Mouse (Mus musculus) CD4-positive naive resting alpha-beta T cell, adult 76 days (primary cell): ENCODE results near the gene Cyp2b10. TPM values are rescaled to one million over a fixed set of nuclear protein-coding genes. Genes with fewer than 3 reads are reported as not detected.

Source experiments
- total RNA-seq: library from RNA; stranded (reverse); gene quantifications from one replicate; pipeline ENCODE4 v1.2.4, GENCODE M21; 2023

Cyp2b10 gene
- total RNA-seq = not detected

GRCm38 (mm10) chr7:25897411-25897810 lies at the start of gene Cyp2b10:
TSS of gene Cyp2b10 (plus strand) at chr7:25897620.

Other genes with a start within 250 kb of the Cyp2b10 start
- gene Bckdha, start 238.6 kb upstream of the Cyp2b10 start, total RNA-seq = 23.9 TPM
- gene Exosc5, start 238.5 kb upstream of the Cyp2b10 start, total RNA-seq = 52.9 TPM
- gene Tmem91, start 222.5 kb upstream of the Cyp2b10 start, total RNA-seq = not detected
- 27.3 TPM for gene B9d2, start 216.8 kb upstream of the Cyp2b10 start, total RNA-seq
- 175 TPM for gene Tgfb1, start 210.6 kb upstream of the Cyp2b10 start, total RNA-seq
- gene Ccdc97, start 178.5 kb upstream of the Cyp2b10 start, total RNA-seq = 99.0 TPM
- gene Hnrnpul1, start 142.9 kb upstream of the Cyp2b10 start, total RNA-seq = 210 TPM
- 7.5 TPM for gene Axl, start 108.9 kb upstream of the Cyp2b10 start, total RNA-seq
- gene Cyp2s1, start 80.7 kb upstream of the Cyp2b10 start, total RNA-seq = 10.3 TPM
- gene Cyp2b13, start 163.9 kb downstream of the Cyp2b10 start, total RNA-seq = not detected